Mouse (Mus musculus) neural tube, embryonic 13.5 days (tissue): ENCODE measurements at regions not wholly inside any gene's neighbourhood (a gene's known extent, or its start where the extent isn't known, plus 50 kb on each side); places are given as distances from the start of the nearest gene placed in this dataset.

Source experiments
- ATAC-seq: fragments of 200-750 bp; cut with Nextera tagmentation; 2 replicates; pipeline ENCODE4 v1.8.0; 2017; ENCODE audit warnings: low read depth, mild to moderate bottlenecking, moderate TSS enrichment, moderate library complexity
- H3K27ac ChIP-seq: fragments of 300-500 bp; sonication (generic); replicated peaks from 2 replicates; pipeline ENCODE4 v1.5.1; 2015; ENCODE audit warnings: moderate library complexity, mild to moderate bottlenecking, inconsistent platforms
- H3K27me3 ChIP-seq: fragments of 300-500 bp; sonication (generic); 2 replicates; pipeline ENCODE4 v1.6.1; 2015; ENCODE audit warnings: mild to moderate bottlenecking, inconsistent platforms
- H3K36me3 ChIP-seq: fragments of 300-500 bp; sonication (generic); 2 replicates; pipeline ENCODE4 v1.6.1; 2015; ENCODE audit warnings: mild to moderate bottlenecking, inconsistent platforms
- H3K4me1 ChIP-seq: fragments of 300-500 bp; sonication (generic); replicated peaks from 2 replicates; pipeline ENCODE4 v1.6.1; 2015; ENCODE audit warnings: inconsistent platforms
- H3K4me2 ChIP-seq: fragments of 300-500 bp; sonication (generic); 2 replicates; pipeline ENCODE4 v1.6.1; 2015; ENCODE audit warnings: inconsistent platforms, mild to moderate bottlenecking, moderate library complexity
- H3K4me3 ChIP-seq: fragments of 300-500 bp; sonication (generic); 2 replicates; pipeline ENCODE4 v1.5.1; 2015; ENCODE audit warnings: mild to moderate bottlenecking, inconsistent platforms
- H3K9ac ChIP-seq: fragments of 300-500 bp; sonication (generic); 2 replicates; pipeline ENCODE4 v1.6.1; 2015; ENCODE audit warnings: moderate library complexity, mild to moderate bottlenecking, inconsistent platforms
- H3K9me3 ChIP-seq: fragments of 300-500 bp; sonication (generic); 2 replicates; pipeline ENCODE4 v1.6.1; 2016; ENCODE audit warnings: inconsistent platforms
- WGBS: fragments of 180-500 bp; shearing (Covaris S2); methylation state at CpG from one replicate; pipeline ENCODE4 v1.1.7; 2015; 5-methylcytosine and 5-hydroxymethylcytosine counted together

GRCm38 (mm10) chr3:40190024-40190423, 341.1 kb upstream of the Intu start:
- Histone ChIP-seq H3K4me1 (no peaks in the 10 kb centered on the region), H3K36me3 (no peaks in the 10 kb centered on the region), H3K4me2 (no peak overlapping the region), H3K9me3 (no peaks in the 10 kb centered on the region), H3K27me3 (no peaks in the 10 kb centered on the region), H3K27ac (no peak overlapping the region), H3K9ac (no peak overlapping the region), H3K4me3 (no peak overlapping the region)
- WGBS, result 74% methylated on average over 4 of the region's 4 CpGs
- no peak for ATAC-seq

- Histone ChIP-seq H3K4me1 (no peaks in the 10 kb centered on the region), H3K27ac (no peak overlapping the region), H3K27me3 (no peaks in the 10 kb centered on the region), H3K4me3 (no peak overlapping the region), H3K9ac (no peak overlapping the region), H3K9me3 (no peaks in the 10 kb centered on the region), H3K36me3 (no peaks in the 10 kb centered on the region), H3K4me2 (no peak overlapping the region)
- WGBS, result 90% methylated on average over 4 of the region's 4 CpGs
- no peak for ATAC-seq
Observed at GRCm38 (mm10) chr3:40200174-40200573, 330.9 kb upstream of the Intu start.

- WGBS, result 47% methylated on average over 4 of the region's 4 CpGs
- Histone ChIP-seq H3K4me1 (no peaks in the 10 kb centered on the region), H3K9me3 (no peaks in the 10 kb centered on the region), H3K27ac (no peak overlapping the region), H3K27me3 (no peaks in the 10 kb centered on the region), H3K4me2 (no peak overlapping the region), H3K36me3 (no peaks in the 10 kb centered on the region), H3K4me3 (no peak overlapping the region), H3K9ac (no peak overlapping the region)
- no peak for ATAC-seq
Observed at GRCm38 (mm10) chr3:40206326-40206725, 324.8 kb upstream of the Intu start.

- Histone ChIP-seq H3K4me2 (no peak overlapping the region), H3K9ac (no peak overlapping the region), H3K4me3 (no peak overlapping the region), H3K4me1 (no peaks in the 10 kb centered on the region), H3K27ac (no peak overlapping the region), H3K36me3 (no peaks in the 10 kb centered on the region), H3K9me3 (no peaks in the 10 kb centered on the region), H3K27me3 (no peaks in the 10 kb centered on the region)
- ATAC-seq, result no peak
Observed at GRCm38 (mm10) chr3:40211793-40212192, 319.3 kb upstream of the Intu start.

GRCm38 (mm10) chr3:40226772-40227171, 304.3 kb upstream of the Intu start:
- no peaks in the 10 kb centered on the region for H3K4me1 ChIP-seq
- H3K36me3 ChIP-seq, result no peaks in the 10 kb centered on the region
- H3K9ac ChIP-seq, result no peak overlapping the region
- no peak overlapping the region for H3K4me2 ChIP-seq
- no peak overlapping the region for H3K4me3 ChIP-seq
- H3K27me3 ChIP-seq, result no peaks in the 10 kb centered on the region
- no peak for ATAC-seq
- WGBS, result 85% methylated on average over 1 of the region's 1 CpGs
- no peak overlapping the region for H3K27ac ChIP-seq
- no peaks in the 10 kb centered on the region for H3K9me3 ChIP-seq

- H3K4me2 ChIP-seq, result no peak overlapping the region
- H3K9ac ChIP-seq, result no peak overlapping the region
- no peak overlapping the region for H3K27ac ChIP-seq
- ATAC-seq, result no peak
- no peak overlapping the region for H3K4me3 ChIP-seq
- no peaks in the 10 kb centered on the region for H3K36me3 ChIP-seq
- no peaks in the 10 kb centered on the region for H3K4me1 ChIP-seq
- no peaks in the 10 kb centered on the region for H3K9me3 ChIP-seq
- no peaks in the 10 kb centered on the region for H3K27me3 ChIP-seq
- 58% methylated on average over 4 of the region's 4 CpGs for WGBS
Observed at GRCm38 (mm10) chr3:40243499-40244101, 287.5 kb upstream of the Intu start.

- Histone ChIP-seq H3K36me3 (no peaks in the 10 kb centered on the region), H3K4me3 (no peak overlapping the region), H3K27ac (no peak overlapping the region), H3K4me2 (no peak overlapping the region), H3K27me3 (no peaks in the 10 kb centered on the region), H3K9ac (no peak overlapping the region), H3K9me3 (no peaks in the 10 kb centered on the region), H3K4me1 (no peaks in the 10 kb centered on the region)
- ATAC-seq, result no peak
- 73% methylated on average over 5 of the region's 5 CpGs for WGBS
Observed at GRCm38 (mm10) chr3:40254376-40254775, 276.7 kb upstream of the Intu start.

GRCm38 (mm10) chr3:40262536-40262935, 268.6 kb upstream of the Intu start:
- 79% methylated on average over 7 of the region's 7 CpGs for WGBS
- no peak overlapping the region for H3K4me2 ChIP-seq
- no peak overlapping the region for H3K9ac ChIP-seq
- ATAC-seq, result no peak
- no peak overlapping the region for H3K27ac ChIP-seq
- H3K4me3 ChIP-seq, result no peak overlapping the region
- H3K36me3 ChIP-seq, result no peaks in the 10 kb centered on the region
- H3K4me1 ChIP-seq, result no peaks in the 10 kb centered on the region
- no peaks in the 10 kb centered on the region for H3K9me3 ChIP-seq
- H3K27me3 ChIP-seq, result no peaks in the 10 kb centered on the region

GRCm38 (mm10) chr3:40267514-40267913, 263.6 kb upstream of the Intu start:
- Histone ChIP-seq H3K4me2 (no peak overlapping the region), H3K36me3 (no peaks in the 10 kb centered on the region), H3K27me3 (no peaks in the 10 kb centered on the region), H3K4me3 (no peak overlapping the region), H3K4me1 (no peaks in the 10 kb centered on the region), H3K27ac (no peak overlapping the region), H3K9me3 (no peaks in the 10 kb centered on the region), H3K9ac (no peak overlapping the region)
- no peak for ATAC-seq
- 78% methylated on average over 1 of the region's 1 CpGs for WGBS

- H3K4me3 ChIP-seq, result no peak overlapping the region
- H3K4me2 ChIP-seq, result no peak overlapping the region
- no peaks in the 10 kb centered on the region for H3K36me3 ChIP-seq
- ATAC-seq, result no peak
- no peak overlapping the region for H3K9ac ChIP-seq
- H3K27me3 ChIP-seq, result no peaks in the 10 kb centered on the region
- H3K9me3 ChIP-seq, result no peaks in the 10 kb centered on the region
- no peaks in the 10 kb centered on the region for H3K4me1 ChIP-seq
- 79% methylated on average over 1 of the region's 1 CpGs for WGBS
- no peak overlapping the region for H3K27ac ChIP-seq
Observed at GRCm38 (mm10) chr3:40282926-40283325, 248.2 kb upstream of the Intu start.

- 75% methylated on average over 7 of the region's 7 CpGs for WGBS
- H3K9ac ChIP-seq, result no peak overlapping the region
- no peak for ATAC-seq
- no peaks in the 10 kb centered on the region for H3K9me3 ChIP-seq
- no peak overlapping the region for H3K4me2 ChIP-seq
- H3K4me1 ChIP-seq, result no peaks in the 10 kb centered on the region
- no peaks in the 10 kb centered on the region for H3K36me3 ChIP-seq
- H3K27ac ChIP-seq, result no peak overlapping the region
- H3K4me3 ChIP-seq, result no peak overlapping the region
- no peaks in the 10 kb centered on the region for H3K27me3 ChIP-seq
Observed at GRCm38 (mm10) chr3:40286959-40287710, 244.0 kb upstream of the Intu start.

GRCm38 (mm10) chr3:40297120-40297519, 234.0 kb upstream of the Intu start:
- H3K27ac ChIP-seq, result no peak overlapping the region
- H3K4me3 ChIP-seq, result no peak overlapping the region
- H3K27me3 ChIP-seq, result no peaks in the 10 kb centered on the region
- H3K9me3 ChIP-seq, result no peaks in the 10 kb centered on the region
- H3K4me2 ChIP-seq, result no peak overlapping the region
- no peaks in the 10 kb centered on the region for H3K4me1 ChIP-seq
- no peaks in the 10 kb centered on the region for H3K36me3 ChIP-seq
- H3K9ac ChIP-seq, result no peak overlapping the region
- no peak for ATAC-seq

- no peak overlapping the region for H3K9ac ChIP-seq
- no peak for ATAC-seq
- no peak overlapping the region for H3K4me2 ChIP-seq
- H3K9me3 ChIP-seq, result no peaks in the 10 kb centered on the region
- no peak overlapping the region for H3K4me3 ChIP-seq
- H3K27me3 ChIP-seq, result no peaks in the 10 kb centered on the region
- H3K4me1 ChIP-seq, result no peaks in the 10 kb centered on the region
- no peak overlapping the region for H3K27ac ChIP-seq
- 60% methylated on average over 5 of the region's 5 CpGs for WGBS
- no peaks in the 10 kb centered on the region for H3K36me3 ChIP-seq
Observed at GRCm38 (mm10) chr3:40320319-40320718, 210.8 kb upstream of the Intu start.
